Mouse (Mus musculus) bone marrow, adult 2 months (tissue): ENCODE measurements at regions not wholly inside any gene's neighbourhood (a gene's known extent, or its start where the extent isn't known, plus 50 kb on each side); places are given as distances from the start of the nearest gene placed in this dataset.

ENCODE experiments used
- CTCF ChIP-seq: fragments of 200-500 bp; IDR thresholded peaks from 2 replicates; pipeline ENCODE4 v1.5.1; 2011; ENCODE audit warnings: low read length, control low read depth; ENCODE audit not compliant: control insufficient read depth, insufficient read depth
- POLR2A ChIP-seq: fragments of 200-500 bp; IDR thresholded peaks from 2 replicates; pipeline ENCODE4 v1.6.1; 2011; ENCODE audit warnings: low read depth, mild to moderate bottlenecking, control low read depth, low read length, borderline replicate concordance; ENCODE audit not compliant: control insufficient read depth

GRCm38 (mm10) chr4:95161670-95162020, 109.6 kb upstream of the Jun start:
- TF ChIP-seq CTCF (no peak), POLR2A (no peak)
